Mouse (Mus musculus): ENCODE data around the gene Ints4.
"Not testable (repeated sequence)": the region's sequence is repeated elsewhere in the genome, so short reads cannot be mapped to it uniquely, and the experiment has no call there.

The Ints4 gene

DNA sequence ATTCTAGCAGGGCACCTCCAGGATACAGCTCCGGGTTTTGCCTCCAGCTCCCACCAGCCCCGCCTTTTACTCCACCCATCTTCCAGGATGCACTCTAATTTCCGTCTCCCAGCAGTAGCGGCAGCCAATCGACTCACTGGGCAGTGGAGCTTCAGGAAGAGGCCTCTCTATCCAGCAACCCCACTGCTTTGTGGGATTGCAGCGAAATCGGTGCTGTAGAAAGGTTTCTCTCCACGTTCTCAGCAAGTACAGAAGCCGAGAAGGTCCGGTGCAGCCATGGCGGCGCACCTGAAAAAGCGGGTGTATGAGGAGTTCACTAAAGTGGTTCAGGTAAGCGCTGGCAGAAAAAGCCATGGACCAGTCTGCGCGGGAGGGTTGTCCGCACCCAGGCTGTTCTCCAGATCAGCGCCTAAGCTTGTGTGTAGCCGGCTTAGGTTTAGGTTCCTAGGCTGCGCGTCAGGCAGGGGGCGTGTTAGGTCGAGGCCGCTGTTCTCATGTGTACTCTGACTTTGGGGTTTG is at the start of gene Ints4:
TSS of gene Ints4 (plus strand) at position 136 of the 519 bp plus-strand sequence.
- peak; percentile 94 for DNase-seq (ENCODE audit: low spot score in 2 of 2)

GRCm38 (mm10) chr7:97433517-97433916 is 47.2 kb upstream of the Ints4 start:
- DNase-seq (ENCODE audit: low spot score in 2 of 2), result not testable (repeated sequence)

DNA sequence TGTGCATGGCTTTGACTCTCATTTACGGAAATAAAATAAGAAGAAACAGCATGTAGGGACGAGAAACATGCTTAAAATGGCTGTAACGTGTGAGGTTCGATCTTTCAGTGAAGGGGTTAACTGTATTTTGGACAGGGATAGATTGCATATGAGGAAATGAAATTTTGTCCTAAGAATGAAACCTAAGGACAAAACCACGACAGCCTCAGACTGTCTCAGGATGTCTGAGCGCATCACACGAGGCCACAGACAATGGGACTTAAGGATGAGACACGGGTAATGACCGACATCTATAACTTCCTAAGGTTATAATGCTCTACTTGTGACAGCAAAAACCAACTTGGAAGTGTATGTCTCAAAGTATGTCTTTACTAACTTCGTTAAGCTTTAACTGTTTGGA is 46.2 kb upstream of the Ints4 start:
- DNase-seq (ENCODE audit: low spot score in 2 of 2), result no peak

GRCm38 (mm10) chr7:97438986-97439385 is 41.8 kb upstream of the Ints4 start:
- DNase-seq (ENCODE audit: low spot score in 2 of 2), result no peak

GRCm38 (mm10) chr7:97446171-97446925 is 34.4 kb upstream of the Ints4 start:
- DNase-seq (ENCODE audit: low spot score in 2 of 2), result peak; percentile 54 to 78

- no peak for DNase-seq (ENCODE audit: low spot score in 2 of 2)
These were observed 33.7 kb upstream of the Ints4 start for GRCm38 (mm10) chr7:97447050-97447531.

DNA sequence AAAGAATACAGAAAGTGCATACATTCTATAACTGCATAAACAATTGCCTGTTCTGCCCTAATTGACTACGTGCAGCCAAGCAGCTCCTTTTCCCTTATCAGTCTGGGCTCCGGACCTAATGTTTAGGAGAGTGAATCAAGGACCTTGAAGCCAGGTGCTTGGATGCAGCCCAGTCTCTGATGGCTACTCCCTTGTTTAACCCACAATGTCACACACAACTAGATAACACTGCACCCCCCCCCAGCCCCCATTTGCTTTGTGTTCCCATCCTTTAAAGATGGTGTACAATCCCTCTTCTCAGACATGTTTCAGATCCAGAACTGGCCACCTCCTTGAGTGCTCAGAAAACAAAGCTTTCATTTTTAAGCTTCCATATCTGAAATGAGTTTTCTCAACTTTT is 29.7 kb upstream of the Ints4 start, which contains the start of gene Kctd14:
TSS of gene Kctd14 (plus strand) at position 301 of the 400 bp plus-strand sequence.
- DNase-seq (ENCODE audit: low spot score in 2 of 2), result not testable (repeated sequence)

- DNase-seq (ENCODE audit: low spot score in 2 of 2), result no peak
These were observed 28.6 kb upstream of the Ints4 start for GRCm38 (mm10) chr7:97452196-97452595.

- no peak for DNase-seq (ENCODE audit: low spot score in 2 of 2)
These were observed 27.4 kb upstream of the Ints4 start for GRCm38 (mm10) chr7:97453141-97453921.

DNA sequence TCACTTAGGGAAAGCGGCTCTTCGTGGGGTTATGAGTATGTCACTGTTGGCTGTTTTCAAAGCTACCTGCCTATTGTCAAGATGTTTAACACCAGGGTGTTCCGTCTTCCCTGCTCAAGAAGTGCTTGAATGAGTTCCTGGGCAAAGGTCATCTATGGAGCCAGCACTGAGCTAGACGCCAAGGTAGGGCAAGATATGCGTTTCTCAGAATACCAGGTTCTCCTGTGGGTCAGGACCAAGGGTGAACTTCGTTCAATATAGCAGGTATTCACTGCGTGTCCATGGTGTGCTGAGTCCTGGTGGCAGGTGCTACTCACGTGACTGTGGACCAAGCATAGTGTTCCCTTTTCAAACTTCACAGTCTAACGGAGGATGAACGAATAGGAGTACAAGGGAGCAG is 26.0 kb upstream of the Ints4 start:
- no peak for DNase-seq (ENCODE audit: low spot score in 2 of 2)

- DNase-seq (ENCODE audit: low spot score in 2 of 2), result no peak
These were observed 25.2 kb upstream of the Ints4 start for GRCm38 (mm10) chr7:97455577-97455976.

- no peak for DNase-seq (ENCODE audit: low spot score in 2 of 2)
These were observed 7.8 kb upstream of the Ints4 start for GRCm38 (mm10) chr7:97473001-97473400.

- no peak for DNase-seq (ENCODE audit: low spot score in 2 of 2)
These were observed 1.4 kb upstream of the Ints4 start for GRCm38 (mm10) chr7:97479349-97479748.

GRCm38 (mm10) chr7:97480290-97480689 is 466 bp upstream of the Ints4 start:
- DNase-seq (ENCODE audit: low spot score in 2 of 2), result peak in 1 of 2 experiments; percentile 7

DNA sequence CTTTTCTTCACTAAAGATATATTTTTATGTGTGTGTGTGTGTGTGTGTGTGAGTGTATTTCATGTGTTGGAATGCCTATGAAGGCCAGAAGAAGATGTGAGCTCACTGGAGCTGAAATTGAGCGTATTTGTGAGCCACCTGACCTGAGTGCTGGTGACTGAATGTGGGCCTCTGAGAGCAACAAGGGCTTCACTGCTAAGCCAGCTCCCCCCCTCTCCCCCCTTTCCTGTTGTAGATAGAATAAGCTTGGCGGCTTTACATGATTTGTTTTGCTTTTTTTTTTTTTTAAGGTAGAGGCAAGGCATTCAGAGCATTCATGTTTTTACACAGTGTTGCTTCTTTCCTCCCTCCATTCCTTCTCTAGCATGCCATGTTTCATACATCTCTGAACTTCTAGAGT is 2.6 kb downstream of the Ints4 start:
- no peak for DNase-seq (ENCODE audit: low spot score in 2 of 2)

GRCm38 (mm10) chr7:97491157-97491556 is 10.4 kb downstream of the Ints4 start:
- no peak for DNase-seq (ENCODE audit: low spot score in 2 of 2)

DNA sequence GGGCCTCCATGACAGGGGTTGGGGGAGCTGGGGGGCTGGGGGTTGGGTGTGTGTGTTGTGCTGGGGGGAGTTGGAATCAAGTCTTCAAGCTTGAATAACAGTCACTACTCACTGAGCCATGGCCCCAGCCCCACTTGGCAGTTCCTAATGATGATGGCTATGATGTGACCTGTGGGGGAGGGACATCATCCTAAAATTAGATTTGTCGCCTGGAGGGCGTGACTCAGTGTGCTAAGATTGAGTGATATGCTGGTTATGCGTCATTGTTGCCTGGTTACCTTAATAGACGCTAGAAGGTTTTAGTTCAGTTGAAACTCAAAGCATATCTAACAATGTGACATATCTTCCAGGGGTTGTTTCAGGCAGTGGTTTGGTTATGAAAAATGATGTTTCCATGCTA is 11.7 kb downstream of the Ints4 start:
- peak; percentile 16 to 74 for DNase-seq (ENCODE audit: low spot score in 2 of 2)

- DNase-seq (ENCODE audit: low spot score in 2 of 2), result no peak
These were observed 14.3 kb downstream of the Ints4 start for GRCm38 (mm10) chr7:97495052-97495451.

GRCm38 (mm10) chr7:97500555-97501209 is 19.9 kb downstream of the Ints4 start:
- peak; percentile 46 to 63 for DNase-seq (ENCODE audit: low spot score in 2 of 2)

GRCm38 (mm10) chr7:97514786-97515185 is 34.0 kb downstream of the Ints4 start:
- peak; percentile 51 to 65 for DNase-seq (ENCODE audit: low spot score in 2 of 2)

DNA sequence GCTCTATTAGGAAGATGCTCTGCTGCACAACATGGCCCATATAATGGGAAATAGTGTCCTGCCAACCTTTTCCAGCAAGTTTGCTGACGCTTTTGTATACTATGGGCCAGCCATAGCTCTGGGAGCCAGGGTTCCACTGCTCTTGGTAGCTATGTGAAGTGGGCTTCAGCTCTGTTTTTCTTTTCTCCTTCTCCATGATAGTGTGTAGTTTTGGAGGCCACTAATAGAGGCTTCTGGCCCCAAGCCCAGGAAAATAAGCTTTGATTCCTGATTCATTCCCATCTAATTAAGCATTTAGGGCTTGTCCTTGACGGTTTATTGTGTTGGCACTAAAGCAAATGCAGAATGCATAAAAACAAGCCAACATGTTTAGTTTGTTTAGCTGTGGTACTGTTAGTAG is 39.2 kb downstream of the Ints4 start:
- no peak for DNase-seq (ENCODE audit: low spot score in 2 of 2)

- DNase-seq (ENCODE audit: low spot score in 2 of 2), result no peak
These were observed 54.8 kb downstream of the Ints4 start for GRCm38 (mm10) chr7:97535531-97535930.
